Mouse (Mus musculus): ENCODE data around the gene Snx11. TPM values are rescaled to one million over a fixed set of nuclear protein-coding genes. Genes with fewer than 3 reads are reported as not detected.
"Not testable (repeated sequence)": the region's sequence is repeated elsewhere in the genome, so short reads cannot be mapped to it uniquely, and the experiment has no call there.

Gene Snx11
- total RNA-seq (2021), result 10 to 100 TPM in 1 of 2 experiments, 1 to 10 TPM in 1; 9.6 to 10.3 TPM
- long read RNA-seq, experiment 1, transcript Snx11-201 (9 exons, 2,551 nt), result major isoform, 12 of 16 reads
- long read RNA-seq, experiment 1, partial matches to known transcripts, result 1 of 16 reads
- long read RNA-seq, experiment 1, other reads (novel, unspliced or antisense), result 2 of 16 reads
- long read RNA-seq, experiment 2, transcript Snx11-202 (8 exons, 2,197 nt), result major isoform, 5 of 10 reads
- long read RNA-seq, experiment 2, partial matches to known transcripts, result 0 of 10 reads
- long read RNA-seq, experiment 2, other reads (novel, unspliced or antisense), result 3 of 10 reads

GRCm38 (mm10) chr11:96776968-96777962, at the start of gene Snx11:
Snx11 (minus strand) TSS chr11:96777559.
- DNase-seq (ENCODE audit: low spot score), result peak; percentile 100

GRCm38 (mm10) chr11:96826481-96826880, 49.1 kb upstream of the Snx11 start:
- DNase-seq (ENCODE audit: low spot score), result peak; percentile 63

GRCm38 (mm10) chr11:96824783-96825495, 47.6 kb upstream of the Snx11 start:
- peak; percentile 93 for DNase-seq (ENCODE audit: low spot score)

- peak; percentile 90 for DNase-seq (ENCODE audit: low spot score)
Observed at GRCm38 (mm10) chr11:96823880-96824782, 46.8 kb upstream of the Snx11 start.

GRCm38 (mm10) chr11:96823471-96823837, 46.1 kb upstream of the Snx11 start:
- no peak for DNase-seq (ENCODE audit: low spot score)

GRCm38 (mm10) chr11:96822675-96823470, 45.5 kb upstream of the Snx11 start:
- DNase-seq (ENCODE audit: low spot score), result no peak

GRCm38 (mm10) chr11:96821956-96822355, 44.6 kb upstream of the Snx11 start:
- no peak for DNase-seq (ENCODE audit: low spot score)

GRCm38 (mm10) chr11:96818128-96818710, 40.9 kb upstream of the Snx11 start:
- no peak for DNase-seq (ENCODE audit: low spot score)

- no peak for DNase-seq (ENCODE audit: low spot score)
Observed at GRCm38 (mm10) chr11:96816979-96817378, 39.6 kb upstream of the Snx11 start.

- DNase-seq (ENCODE audit: low spot score), result no peak
Observed at GRCm38 (mm10) chr11:96816494-96816893, 39.1 kb upstream of the Snx11 start.

GRCm38 (mm10) chr11:96815895-96816294, 38.5 kb upstream of the Snx11 start:
- no peak for DNase-seq (ENCODE audit: low spot score)

- DNase-seq (ENCODE audit: low spot score), result no peak
Observed at GRCm38 (mm10) chr11:96814443-96814842, 37.1 kb upstream of the Snx11 start.

GRCm38 (mm10) chr11:96813920-96814319, 36.6 kb upstream of the Snx11 start:
- no peak for DNase-seq (ENCODE audit: low spot score)

GRCm38 (mm10) chr11:96813455-96813854, 36.1 kb upstream of the Snx11 start:
- DNase-seq (ENCODE audit: low spot score), result no peak

- DNase-seq (ENCODE audit: low spot score), result not testable (repeated sequence)
Observed at GRCm38 (mm10) chr11:96811188-96811587, 33.8 kb upstream of the Snx11 start.

- no peak for DNase-seq (ENCODE audit: low spot score)
Observed at GRCm38 (mm10) chr11:96809562-96810235, 32.3 kb upstream of the Snx11 start.

GRCm38 (mm10) chr11:96808066-96808465, 30.7 kb upstream of the Snx11 start:
- DNase-seq (ENCODE audit: low spot score), result no peak

- no peak for DNase-seq (ENCODE audit: low spot score)
Observed at GRCm38 (mm10) chr11:96805606-96806005, 28.2 kb upstream of the Snx11 start.

- DNase-seq (ENCODE audit: low spot score), result no peak
Observed at GRCm38 (mm10) chr11:96799511-96799910, 22.2 kb upstream of the Snx11 start.

Data from gastrocnemius, adult 18-20 months (tissue).